Mouse (Mus musculus) forebrain, embryonic 12.5 days (tissue): ENCODE measurements around the gene Gad1. TPM values are rescaled to one million over a fixed set of nuclear protein-coding genes. Genes with fewer than 3 reads are reported as not detected.

Experiments
- ATAC-seq: fragments of 200-750 bp; cut with Nextera tagmentation; 2 replicates; pipeline ENCODE4 v1.8.0; 2017; ENCODE audit warnings: moderate TSS enrichment; ENCODE audit not compliant: low FRiP score
- H3K27ac ChIP-seq: fragments of 300-500 bp; sonication (generic); 2 replicates; pipeline ENCODE4 v1.5.1; 2016; ENCODE audit warnings: mild to moderate bottlenecking
- H3K27me3 ChIP-seq: fragments of 300-500 bp; sonication (generic); 2 replicates; pipeline ENCODE4 v1.6.1; 2016; ENCODE audit warnings: mild to moderate bottlenecking
- H3K36me3 ChIP-seq: fragments of 300-500 bp; sonication (generic); replicated peaks from 2 replicates; pipeline ENCODE4 v1.6.1; 2016; ENCODE audit warnings: mild to moderate bottlenecking
- H3K4me1 ChIP-seq: fragments of 300-500 bp; sonication (generic); 2 replicates; pipeline ENCODE4 v1.6.1; 2016
- H3K4me2 ChIP-seq: fragments of 300-500 bp; sonication (generic); 2 replicates; pipeline ENCODE4 v1.6.1; 2016; ENCODE audit warnings: mild to moderate bottlenecking, moderate library complexity
- H3K4me3 ChIP-seq: fragments of 300-500 bp; sonication (generic); replicated peaks from 2 replicates; pipeline ENCODE4 v1.5.1; 2016; ENCODE audit warnings: mild to moderate bottlenecking
- H3K9ac ChIP-seq: fragments of 300-500 bp; sonication (generic); 2 replicates; pipeline ENCODE4 v1.6.1; 2016; ENCODE audit warnings: mild to moderate bottlenecking
- H3K9me3 ChIP-seq: fragments of 300-500 bp; sonication (generic); 2 replicates; pipeline ENCODE4 v1.6.1; 2016
- WGBS: fragments of 180-500 bp; shearing (Covaris S2); methylation state at CpG from one replicate; pipeline ENCODE4 v1.1.7; 2016; 5-methylcytosine and 5-hydroxymethylcytosine counted together
- polyA plus RNA-seq: library from polyadenylated mRNA; unstranded; fragments of >200 nt; fragmentation: Nextera tagmentation; extraction: Ambion mirVana; gene quantifications from 2 replicates; pipeline ENCODE4 v1.2.1, GENCODE M21; 2016

Gad1 gene
- polyA plus RNA-seq, 1 experiment from 2014 or later: 24.2 TPM

- H3K27me3 ChIP-seq: peaks cover 99% of the 10 kb centered on the region
- under 1% methylated on average over 18 of the region's 18 CpGs for WGBS
- no peaks in the 10 kb centered on the region for H3K9me3 ChIP-seq
- peaks cover 72% of the 10 kb centered on the region for H3K4me1 ChIP-seq
- H3K4me2 ChIP-seq: peak overlapping the region; percentile 60
- peak overlapping the region; percentile 43 for H3K4me3 ChIP-seq
- H3K27ac ChIP-seq: peak overlapping the region; percentile 88
- no peaks in the 10 kb centered on the region; the same call in 1 of the 2 replicates for H3K36me3 ChIP-seq
- no peak for ATAC-seq
- peak overlapping the region; percentile 68 for H3K9ac ChIP-seq
Measured at GRCm38 (mm10) chr2:70566603-70566981, 13.7 kb downstream of the Gad1 start.

GRCm38 (mm10) chr2:70567071-70567681 lies 14.3 kb downstream of the Gad1 start:
- peak; percentile 30; the same call in 1 of the 2 replicates for ATAC-seq
- H3K9ac ChIP-seq: peak overlapping the region; percentile 68
- H3K27me3 ChIP-seq: peaks cover 99% of the 10 kb centered on the region
- H3K9me3 ChIP-seq: no peaks in the 10 kb centered on the region
- peak overlapping the region; percentile 60 for H3K4me2 ChIP-seq
- H3K36me3 ChIP-seq: no peaks in the 10 kb centered on the region; the same call in 1 of the 2 replicates
- peaks cover 67% of the 10 kb centered on the region for H3K4me1 ChIP-seq
- peak overlapping the region; percentile 88 for H3K27ac ChIP-seq
- 2% methylated on average over 23 of the region's 23 CpGs for WGBS
- H3K4me3 ChIP-seq: peak overlapping the region; percentile 43

GRCm38 (mm10) chr2:70567682-70568077 lies 14.8 kb downstream of the Gad1 start:
- ATAC-seq: no peak
- H3K9me3 ChIP-seq: no peaks in the 10 kb centered on the region
- peaks cover 99% of the 10 kb centered on the region for H3K27me3 ChIP-seq
- H3K4me2 ChIP-seq: peak overlapping the region; percentile 60
- H3K9ac ChIP-seq: peak overlapping the region; percentile 68
- peak overlapping the region; percentile 43 for H3K4me3 ChIP-seq
- peak overlapping the region; percentile 88 for H3K27ac ChIP-seq
- H3K36me3 ChIP-seq: no peaks in the 10 kb centered on the region; the same call in 1 of the 2 replicates
- H3K4me1 ChIP-seq: peaks cover 64% of the 10 kb centered on the region
- under 1% methylated on average over 12 of the region's 12 CpGs for WGBS

- Histone ChIP-seq H3K4me3 (peak overlapping the region; percentile 43), H3K9me3 (no peaks in the 10 kb centered on the region), H3K9ac (peak overlapping the region; percentile 68), H3K4me1 (peaks cover 57% of the 10 kb centered on the region), H3K4me2 (peak overlapping the region; percentile 60), H3K36me3 (no peaks in the 10 kb centered on the region; the same call in 1 of the 2 replicates), H3K27me3 (peaks cover 99% of the 10 kb centered on the region), H3K27ac (peak overlapping the region; percentile 88)
- WGBS: under 1% methylated on average over 34 of the region's 34 CpGs
- 0 out of 2 replicates have a peak, but pooled peaks have one; percentile 10 for ATAC-seq
Measured at GRCm38 (mm10) chr2:70568198-70568941, 15.5 kb downstream of the Gad1 start.

GRCm38 (mm10) chr2:70571698-70572097 lies 18.8 kb downstream of the Gad1 start:
- 78% methylated on average over 4 of the region's 4 CpGs for WGBS
- no peak overlapping the region for H3K4me3 ChIP-seq
- no peaks in the 10 kb centered on the region for H3K9me3 ChIP-seq
- H3K4me1 ChIP-seq: peaks cover 29% of the 10 kb centered on the region
- H3K36me3 ChIP-seq: peaks cover 3% of the 10 kb centered on the region; the same call in 1 of the 2 replicates
- H3K27me3 ChIP-seq: peaks cover 75% of the 10 kb centered on the region
- no peak for ATAC-seq
- H3K4me2 ChIP-seq: no peak overlapping the region
- H3K27ac ChIP-seq: no peak overlapping the region
- H3K9ac ChIP-seq: no peak overlapping the region

GRCm38 (mm10) chr2:70572251-70572650 lies 19.4 kb downstream of the Gad1 start:
- H3K4me1 ChIP-seq: peaks cover 23% of the 10 kb centered on the region
- H3K9me3 ChIP-seq: no peaks in the 10 kb centered on the region
- peaks cover 70% of the 10 kb centered on the region for H3K27me3 ChIP-seq
- WGBS: 46% methylated on average over 9 of the region's 9 CpGs
- H3K27ac ChIP-seq: no peak overlapping the region
- H3K9ac ChIP-seq: no peak overlapping the region
- peaks cover 3% of the 10 kb centered on the region; the same call in 1 of the 2 replicates for H3K36me3 ChIP-seq
- no peak overlapping the region for H3K4me3 ChIP-seq
- H3K4me2 ChIP-seq: no peak overlapping the region
- no peak for ATAC-seq

GRCm38 (mm10) chr2:70573544-70574210 lies 20.8 kb downstream of the Gad1 start:
- no peak for ATAC-seq
- no peaks in the 10 kb centered on the region for H3K9me3 ChIP-seq
- no peak overlapping the region for H3K27ac ChIP-seq
- 79% methylated on average over 8 of the region's 8 CpGs for WGBS
- peaks cover 3% of the 10 kb centered on the region for H3K36me3 ChIP-seq
- no peak overlapping the region for H3K4me2 ChIP-seq
- H3K4me1 ChIP-seq: peaks cover 9% of the 10 kb centered on the region
- peaks cover 56% of the 10 kb centered on the region for H3K27me3 ChIP-seq
- H3K9ac ChIP-seq: no peak overlapping the region
- H3K4me3 ChIP-seq: no peak overlapping the region

- Histone ChIP-seq H3K9me3 (no peaks in the 10 kb centered on the region), H3K27ac (no peak overlapping the region), H3K27me3 (no peaks in the 10 kb centered on the region), H3K4me1 (peaks cover 5% of the 10 kb centered on the region; the same call in 1 of the 2 replicates), H3K4me3 (no peak overlapping the region), H3K9ac (no peak overlapping the region), H3K4me2 (no peak overlapping the region), H3K36me3 (no peaks in the 10 kb centered on the region; the same call in 1 of the 2 replicates)
- no peak for ATAC-seq
- WGBS: 91% methylated on average over 6 of the region's 6 CpGs
Measured at GRCm38 (mm10) chr2:70588200-70588599, 35.3 kb downstream of the Gad1 start.

GRCm38 (mm10) chr2:70592432-70592831 lies 39.6 kb downstream of the Gad1 start:
- peaks cover 5% of the 10 kb centered on the region; the same call in 1 of the 2 replicates for H3K4me1 ChIP-seq
- H3K36me3 ChIP-seq: peaks cover 11% of the 10 kb centered on the region; the same call in 1 of the 2 replicates
- no peak for ATAC-seq
- WGBS: 67% methylated on average over 6 of the region's 6 CpGs
- H3K4me3 ChIP-seq: no peak overlapping the region
- no peaks in the 10 kb centered on the region for H3K27me3 ChIP-seq
- no peak overlapping the region for H3K9ac ChIP-seq
- no peak overlapping the region for H3K27ac ChIP-seq
- H3K9me3 ChIP-seq: no peaks in the 10 kb centered on the region
- no peak overlapping the region for H3K4me2 ChIP-seq

GRCm38 (mm10) chr2:70593670-70594069 lies 40.8 kb downstream of the Gad1 start:
- H3K9ac ChIP-seq: no peak overlapping the region
- peaks cover 11% of the 10 kb centered on the region; the same call in 1 of the 2 replicates for H3K36me3 ChIP-seq
- ATAC-seq: no peak
- H3K4me2 ChIP-seq: no peak overlapping the region
- H3K4me1 ChIP-seq: peaks cover 5% of the 10 kb centered on the region; the same call in 1 of the 2 replicates
- 84% methylated on average over 5 of the region's 5 CpGs for WGBS
- H3K4me3 ChIP-seq: no peak overlapping the region
- no peaks in the 10 kb centered on the region for H3K27me3 ChIP-seq
- no peak overlapping the region for H3K27ac ChIP-seq
- H3K9me3 ChIP-seq: no peaks in the 10 kb centered on the region

- Histone ChIP-seq H3K9me3 (no peaks in the 10 kb centered on the region), H3K4me2 (no peak overlapping the region), H3K9ac (no peak overlapping the region), H3K27me3 (no peaks in the 10 kb centered on the region), H3K4me3 (no peak overlapping the region), H3K4me1 (peaks cover 5% of the 10 kb centered on the region; the same call in 1 of the 2 replicates), H3K36me3 (peaks cover 11% of the 10 kb centered on the region; the same call in 1 of the 2 replicates), H3K27ac (no peak overlapping the region)
- WGBS: 71% methylated on average over 2 of the region's 2 CpGs
- no peak for ATAC-seq
Measured at GRCm38 (mm10) chr2:70595896-70596295, 43.0 kb downstream of the Gad1 start.

GRCm38 (mm10) chr2:70609769-70610168 lies 56.9 kb downstream of the Gad1 start:
- no peaks in the 10 kb centered on the region for H3K27me3 ChIP-seq
- H3K36me3 ChIP-seq: no peaks in the 10 kb centered on the region
- no peak overlapping the region for H3K27ac ChIP-seq
- no peak overlapping the region for H3K4me2 ChIP-seq
- ATAC-seq: no peak
- no peak overlapping the region for H3K4me3 ChIP-seq
- WGBS: 68% methylated on average over 3 of the region's 3 CpGs
- no peak overlapping the region for H3K9ac ChIP-seq
- H3K4me1 ChIP-seq: no peaks in the 10 kb centered on the region
- 0 out of 2 replicates have a peak, but pooled peaks cover 4% of the 10 kb centered on the region for H3K9me3 ChIP-seq
